Mouse (Mus musculus) forebrain, postnatal 0 days (tissue): ENCODE data around the gene Ssmem1. TPM values are rescaled to one million over a fixed set of nuclear protein-coding genes. Genes with fewer than 3 reads are reported as not detected.
A peak's percentile ranks its signal among the peaks of the same experiment; 100 is the strongest.

Experiments
- ATAC-seq: fragments of 200-750 bp; cut with Nextera tagmentation; 2 replicates; pipeline ENCODE4 v1.8.0; 2017; ENCODE audit warnings: mild to moderate bottlenecking, moderate library complexity
- DNase-seq: peaks from one replicate; pipeline ENCODE4 v3.0.0-alpha.2; 2015
- H3K27ac ChIP-seq: fragments of 300-500 bp; sonication (generic); 2 replicates; pipeline ENCODE4 v1.5.1; 2014; ENCODE audit warnings: low read depth, mild to moderate bottlenecking, antibody characterized with exemption, low read length, moderate library complexity, mixed read lengths
- H3K27me3 ChIP-seq: fragments of 300-500 bp; sonication (generic); 2 replicates; pipeline ENCODE4 v1.6.1; 2014; ENCODE audit warnings: mild to moderate bottlenecking, low read length, mixed read lengths; ENCODE audit not compliant: insufficient read depth
- H3K36me3 ChIP-seq: fragments of 300-500 bp; sonication (generic); 2 replicates; pipeline ENCODE4 v1.6.1; 2014; ENCODE audit warnings: mild to moderate bottlenecking, moderate library complexity; ENCODE audit not compliant: insufficient read depth
- H3K4me1 ChIP-seq: fragments of 300-500 bp; sonication (generic); 2 replicates; pipeline ENCODE4 v1.6.1; 2014; ENCODE audit warnings: antibody characterized with exemption; ENCODE audit not compliant: insufficient read depth
- H3K4me2 ChIP-seq: fragments of 300-500 bp; sonication (generic); 2 replicates; pipeline ENCODE4 v1.6.1; 2014; ENCODE audit warnings: low read depth, mild to moderate bottlenecking, moderate library complexity
- H3K4me3 ChIP-seq: fragments of 300-500 bp; sonication (generic); 2 replicates; pipeline ENCODE4 v1.5.1; 2014; ENCODE audit warnings: low read depth, low read length, mixed read lengths
- H3K9ac ChIP-seq: fragments of 300-500 bp; sonication (generic); 2 replicates; pipeline ENCODE4 v1.6.1; 2014; ENCODE audit warnings: mild to moderate bottlenecking
- H3K9me3 ChIP-seq: fragments of 300-500 bp; sonication (generic); 2 replicates; pipeline ENCODE4 v1.6.1; 2016; ENCODE audit warnings: low read length
- CTCF ChIP-seq: sonication (generic); IDR thresholded peaks from 2 replicates; pipeline ENCODE4 v1.5.1; 2016; ENCODE audit warnings: antibody characterized with exemption, control low read depth, low read depth
- WGBS: fragments of 180-500 bp; shearing (Covaris S2); extraction: QIAGEN DNeasy Blood & Tissue Kit; methylation state at CpG from one replicate; pipeline ENCODE4 v1.1.7; 2014; 5-methylcytosine and 5-hydroxymethylcytosine counted together
- polyA plus RNA-seq: library from polyadenylated mRNA; unstranded; fragments of >200 nt; fragmentation: Nextera tagmentation; extraction: Ambion mirVana; gene quantifications from 2 replicates; pipeline ENCODE4 v1.2.1, GENCODE M21; 2015
- total RNA-seq: library from RNA; depleted of rRNA; stranded (reverse); fragments of >200 nt; gene quantifications from 2 replicates; pipeline ENCODE4 v1.2.3, GENCODE M21; 2014

Gene Ssmem1
- total and polyA plus RNA-seq, 2 experiments from 2014 or later: 0.95 TPM; not detected in 1

- Histone ChIP-seq H3K9ac (no peak overlapping the region), H3K27me3 (no peaks in the 10 kb centered on the region), H3K4me3 (no peak overlapping the region), H3K27ac (peak overlapping the region; percentile 21; the same call in 1 of the 2 replicates), H3K36me3 (no peaks in the 10 kb centered on the region), H3K9me3 (no peaks in the 10 kb centered on the region), H3K4me1 (peaks cover 7% of the 10 kb centered on the region), H3K4me2 (no peak overlapping the region)
- no peak for DNase-seq
- no peak for ATAC-seq
- 21% methylated on average over 7 of the region's 7 CpGs for WGBS
- no peak for TF ChIP-seq CTCF
Observed at GRCm38 (mm10) chr6:30525456-30526332, 16.0 kb downstream of the Ssmem1 start.

GRCm38 (mm10) chr6:30526586-30527515 lies 17.2 kb downstream of the Ssmem1 start:
- Histone ChIP-seq H3K4me2 (peak overlapping the region; percentile 41), H3K36me3 (no peaks in the 10 kb centered on the region), H3K4me3 (peak overlapping the region; percentile 4; the same call in 1 of the 2 replicates), H3K4me1 (peaks cover 7% of the 10 kb centered on the region), H3K27ac (peak overlapping the region; percentile 67), H3K9me3 (no peaks in the 10 kb centered on the region), H3K9ac (peak overlapping the region; percentile 43), H3K27me3 (no peaks in the 10 kb centered on the region)
- DNase-seq (peak; percentile 69), ATAC-seq (peak; percentile 75)
- WGBS: 6% methylated on average over 19 of the region's 19 CpGs
- 0 out of 2 replicates have a peak, but pooled peaks have one; percentile 5 for TF ChIP-seq CTCF

GRCm38 (mm10) chr6:30528800-30529199 lies 19.2 kb downstream of the Ssmem1 start:
- no peaks in the 10 kb centered on the region for H3K36me3 ChIP-seq
- 58% methylated on average over 6 of the region's 6 CpGs for whole genome bisulfite sequencing
- no peak overlapping the region for H3K4me2 ChIP-seq
- DNase-seq: no peak
- no peak overlapping the region for H3K4me3 ChIP-seq
- TF ChIP-seq CTCF: no peak
- no peak overlapping the region; the same call in 1 of the 2 replicates for H3K27ac ChIP-seq
- no peaks in the 10 kb centered on the region for H3K9me3 ChIP-seq
- H3K27me3 ChIP-seq: no peaks in the 10 kb centered on the region
- no peak overlapping the region for H3K9ac ChIP-seq
- peaks cover 7% of the 10 kb centered on the region for H3K4me1 ChIP-seq
- no peak for ATAC-seq

- Histone ChIP-seq H3K9me3 (no peaks in the 10 kb centered on the region), H3K4me2 (no peak overlapping the region), H3K4me1 (no peaks in the 10 kb centered on the region), H3K36me3 (no peaks in the 10 kb centered on the region), H3K27ac (no peak overlapping the region), H3K4me3 (no peak overlapping the region), H3K9ac (no peak overlapping the region), H3K27me3 (no peaks in the 10 kb centered on the region)
- WGBS: 48% methylated on average over 3 of the region's 3 CpGs
- DNase-seq (no peak), ATAC-seq (no peak)
- TF ChIP-seq CTCF: peak; percentile 36
Observed at GRCm38 (mm10) chr6:30535340-30535739, 25.7 kb downstream of the Ssmem1 start.

GRCm38 (mm10) chr6:30538240-30538639 lies 28.6 kb downstream of the Ssmem1 start:
- H3K36me3 ChIP-seq: no peaks in the 10 kb centered on the region
- H3K9me3 ChIP-seq: no peaks in the 10 kb centered on the region
- ATAC-seq (no peak), DNase-seq (no peak)
- WGBS: 57% methylated on average over 10 of the region's 10 CpGs
- H3K27ac ChIP-seq: no peak overlapping the region
- TF ChIP-seq CTCF: no peak
- H3K27me3 ChIP-seq: no peaks in the 10 kb centered on the region
- H3K4me3 ChIP-seq: no peak overlapping the region
- no peak overlapping the region for H3K9ac ChIP-seq
- no peaks in the 10 kb centered on the region for H3K4me1 ChIP-seq
- no peak overlapping the region for H3K4me2 ChIP-seq

- Histone ChIP-seq H3K9ac (no peak overlapping the region), H3K27me3 (no peaks in the 10 kb centered on the region), H3K4me3 (no peak overlapping the region), H3K4me2 (no peak overlapping the region), H3K27ac (no peak overlapping the region), H3K9me3 (no peaks in the 10 kb centered on the region), H3K36me3 (no peaks in the 10 kb centered on the region), H3K4me1 (no peaks in the 10 kb centered on the region)
- DNase-seq (no peak), ATAC-seq (no peak)
- 83% methylated on average over 5 of the region's 5 CpGs for WGBS
- TF ChIP-seq CTCF: no peak
Observed at GRCm38 (mm10) chr6:30538800-30539199, 29.2 kb downstream of the Ssmem1 start.
